Mouse (Mus musculus): ENCODE measurements at regions not wholly inside any gene's neighbourhood (a gene's known extent, or its start where the extent isn't known, plus 50 kb on each side); places are given as distances from the start of the nearest gene placed in this dataset.

DNA sequence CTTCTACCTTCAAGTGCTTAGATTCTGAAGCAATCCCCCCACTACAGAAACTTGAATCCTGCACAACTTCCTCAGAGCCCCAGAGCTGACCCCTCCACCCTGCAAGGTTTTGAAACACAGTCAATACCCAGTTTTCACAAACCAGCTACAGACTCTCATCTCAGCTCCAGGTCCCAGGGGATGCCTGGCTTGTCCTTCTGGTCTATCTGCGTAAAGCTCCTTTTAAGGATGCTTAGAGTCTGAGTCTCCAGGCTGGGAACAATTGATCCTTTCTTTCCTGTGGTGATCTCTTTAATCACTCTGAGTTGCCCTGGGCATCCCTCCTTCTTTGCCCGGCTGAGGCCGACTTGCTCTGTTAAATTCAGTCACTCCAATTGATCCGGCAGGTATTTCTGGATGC, 500.4 kb downstream of the Med13l start:
- DNase-seq = peak; percentile 93

DNA sequence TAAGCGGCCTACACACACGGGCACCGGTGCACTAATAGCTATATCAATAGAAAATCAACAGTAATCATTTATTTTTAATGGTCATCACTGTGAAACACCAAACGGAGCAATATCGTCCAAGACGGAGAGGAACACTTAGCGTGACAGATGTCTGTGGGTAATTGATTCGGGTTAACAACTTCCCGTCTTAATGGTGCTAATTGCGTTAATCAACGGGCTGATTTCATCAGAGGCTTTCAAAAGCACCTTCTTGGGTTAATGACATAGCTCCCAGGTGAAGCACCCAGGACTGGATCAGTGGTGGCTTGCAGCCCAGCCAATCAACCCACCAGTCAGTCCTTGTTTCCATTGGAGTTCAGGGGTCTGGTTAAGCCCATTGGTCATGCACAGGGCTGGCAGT, 502.0 kb downstream of the Med13l start:
- peak; percentile 81 for DNase-seq

DNA sequence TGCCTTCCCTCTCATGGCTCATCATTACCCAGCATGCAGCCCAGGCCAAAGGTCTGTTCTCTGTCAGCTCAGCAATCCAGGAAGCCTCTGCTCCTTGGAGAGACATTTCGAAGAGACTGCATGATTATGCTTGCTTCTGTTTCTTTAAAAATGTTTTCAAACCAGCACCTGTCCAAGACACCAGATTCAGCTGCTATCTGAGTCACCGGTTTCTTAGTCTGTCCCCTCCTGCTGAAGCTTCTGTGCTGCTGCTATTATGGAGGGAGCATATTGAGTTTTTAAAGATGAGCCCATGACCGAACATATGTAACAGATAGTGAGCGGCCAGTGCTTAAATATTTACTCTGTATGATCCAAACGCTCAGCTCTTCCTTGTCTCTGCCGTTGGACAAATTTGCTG, 506.2 kb downstream of the Med13l start:
- no peak for DNase-seq

DNA sequence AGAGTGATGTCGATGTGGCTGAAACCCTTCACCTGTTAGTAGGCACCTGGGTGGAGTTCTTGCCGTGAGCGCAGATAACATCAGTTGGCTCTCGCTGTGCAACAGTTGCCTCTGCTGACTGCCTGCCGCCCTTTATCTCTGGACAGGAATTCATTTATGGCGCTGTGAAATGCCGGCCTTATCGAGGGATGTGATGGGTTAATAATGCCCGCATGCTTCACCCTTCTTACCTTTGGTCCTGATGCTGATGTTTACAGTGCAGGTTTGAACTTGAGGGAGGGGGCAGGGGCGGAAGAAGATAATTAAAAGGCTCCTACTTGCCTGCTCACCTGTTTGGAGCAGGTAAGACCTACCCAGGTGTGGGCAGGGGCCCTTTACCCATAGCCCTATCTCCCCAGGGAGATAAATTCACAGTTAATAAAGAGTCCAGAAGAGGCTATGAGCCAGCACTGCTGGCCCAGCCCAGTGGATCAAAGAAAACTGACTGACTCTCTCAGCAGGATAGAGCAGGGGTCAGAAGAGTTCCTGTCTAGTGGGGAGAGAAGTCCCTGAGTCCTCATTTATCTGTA, 509.4 kb downstream of the Med13l start:
- no peak for DNase-seq

DNA sequence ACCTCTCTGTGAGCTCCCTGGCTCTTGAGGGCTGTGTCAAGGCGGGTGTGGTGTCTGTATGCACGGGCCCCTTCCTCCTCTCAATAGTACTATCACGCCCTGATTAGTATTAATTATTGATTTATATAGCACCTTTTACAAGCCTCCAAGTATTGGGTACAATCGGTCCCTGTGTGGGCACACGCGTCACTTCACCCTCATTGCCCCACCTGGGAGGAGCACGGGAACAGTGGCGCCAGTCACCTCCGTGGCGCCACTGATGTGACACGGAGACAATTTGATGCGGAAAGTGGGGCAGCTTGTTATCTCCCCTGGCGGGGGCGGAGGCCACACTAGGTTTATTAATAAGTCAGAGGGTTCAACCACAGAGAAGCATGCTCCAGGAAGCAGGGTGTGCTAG, 512.2 kb downstream of the Med13l start:
- DNase-seq = no peak

DNA sequence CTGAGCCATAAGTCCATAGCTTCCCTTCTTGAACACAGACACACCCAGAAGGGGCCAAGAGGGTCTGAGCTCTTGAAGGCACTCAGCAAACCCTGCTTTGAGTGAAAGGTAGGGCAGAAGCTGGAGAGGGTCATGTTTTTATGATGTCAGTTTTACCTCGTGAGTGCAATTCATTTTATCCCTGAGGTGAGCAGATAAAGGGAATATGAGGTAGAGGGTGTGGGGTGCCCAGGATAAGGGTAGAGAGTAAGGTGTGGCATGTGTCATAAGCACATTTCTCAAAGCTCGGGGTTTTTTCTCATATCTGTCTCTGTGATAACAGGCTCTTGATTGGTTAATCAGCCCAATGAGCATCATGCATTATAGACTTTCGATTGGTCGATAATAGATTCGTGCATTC, 520.3 kb downstream of the Med13l start:
- DNase-seq = no peak

DNA sequence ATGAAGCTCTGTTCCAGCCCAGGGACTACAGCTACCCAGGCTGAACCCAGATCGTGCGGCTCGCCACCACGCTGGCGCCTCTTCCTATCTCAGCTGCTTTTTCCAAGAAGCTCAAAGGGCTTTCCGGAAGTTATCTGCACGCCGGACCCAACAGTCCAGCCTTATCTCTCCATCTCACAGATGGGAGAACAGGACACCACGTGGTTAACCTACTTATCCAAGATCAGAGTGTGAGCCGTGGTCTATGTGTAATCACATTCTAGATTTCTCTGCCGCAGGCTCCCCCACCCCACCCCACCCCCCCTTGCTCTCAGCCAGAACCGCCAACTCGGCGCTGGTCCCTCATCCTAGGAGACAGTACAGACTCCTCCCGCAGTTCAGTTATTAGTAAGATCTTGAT, 522.4 kb downstream of the Med13l start:
- DNase-seq = peak; percentile 92

DNA sequence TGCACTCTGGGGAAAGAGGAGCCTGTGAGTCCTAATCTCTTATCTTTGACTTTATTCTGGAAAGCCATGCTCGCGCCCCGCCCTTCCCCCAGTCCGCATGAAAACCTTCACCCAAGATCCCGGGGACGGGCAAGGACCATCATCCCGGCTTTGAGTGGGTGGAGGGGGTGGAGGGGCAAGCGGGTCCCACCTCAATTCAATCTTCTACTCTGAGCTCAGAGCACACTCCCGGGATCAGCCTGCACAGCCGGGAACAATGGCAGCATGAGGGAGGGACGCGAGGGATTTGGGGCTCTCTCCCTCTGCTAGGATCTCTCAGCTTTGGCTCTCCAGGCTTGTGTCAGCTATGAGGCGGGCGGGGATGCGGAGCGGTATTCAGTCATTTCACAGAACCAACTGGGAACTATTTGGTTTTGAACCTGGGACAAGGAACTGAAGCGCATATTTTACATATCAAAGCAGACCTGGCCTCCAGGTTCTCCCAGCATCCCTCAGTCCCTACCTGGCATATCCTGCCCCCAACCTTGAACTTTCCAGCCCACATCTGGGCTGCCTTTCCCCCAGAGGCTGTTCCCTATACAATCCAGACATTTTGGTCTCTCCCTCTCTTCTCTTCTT, 537.2 kb downstream of the Med13l start:
- peak; percentile 91 for DNase-seq

DNA sequence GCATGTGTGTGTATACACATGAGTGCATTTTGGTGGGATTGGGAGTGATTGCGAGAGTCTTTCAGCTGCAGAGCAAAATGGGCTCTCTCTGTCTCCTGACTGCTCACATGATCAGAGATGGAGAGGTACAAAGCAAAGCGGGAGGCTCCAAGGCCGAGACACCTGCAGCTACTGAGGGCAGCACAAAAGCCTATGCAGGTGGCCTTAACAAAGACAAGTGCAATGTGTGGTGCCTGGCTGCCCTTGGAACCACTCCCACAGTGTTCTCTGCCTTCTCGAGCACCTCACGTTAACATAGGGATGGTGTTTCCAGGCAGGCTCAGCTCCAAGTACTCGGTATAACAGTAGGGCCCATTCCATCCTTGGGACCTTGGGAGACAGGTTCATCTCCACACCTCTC, 539.3 kb downstream of the Med13l start:
- no peak for DNase-seq

DNA sequence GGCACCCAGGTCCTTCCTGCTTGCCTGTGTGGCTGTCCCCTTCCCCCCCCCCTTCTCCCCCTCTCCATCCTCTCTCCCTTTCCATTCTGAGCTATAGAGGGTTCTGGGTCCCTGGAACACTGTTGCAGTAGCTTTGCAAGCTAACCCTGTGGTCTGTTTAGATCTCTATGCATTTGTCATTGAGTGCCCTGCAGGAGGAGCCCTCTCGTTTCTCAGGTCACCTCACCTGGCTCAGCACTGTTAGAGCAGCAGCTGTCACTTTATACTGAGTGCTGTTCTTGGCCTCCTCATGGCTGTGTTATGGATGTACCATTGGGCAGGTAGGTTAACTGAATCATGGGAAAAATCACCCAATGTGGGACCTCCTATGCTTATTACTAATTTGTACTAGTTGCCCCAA, 543.0 kb downstream of the Med13l start:
- DNase-seq = no peak

DNA sequence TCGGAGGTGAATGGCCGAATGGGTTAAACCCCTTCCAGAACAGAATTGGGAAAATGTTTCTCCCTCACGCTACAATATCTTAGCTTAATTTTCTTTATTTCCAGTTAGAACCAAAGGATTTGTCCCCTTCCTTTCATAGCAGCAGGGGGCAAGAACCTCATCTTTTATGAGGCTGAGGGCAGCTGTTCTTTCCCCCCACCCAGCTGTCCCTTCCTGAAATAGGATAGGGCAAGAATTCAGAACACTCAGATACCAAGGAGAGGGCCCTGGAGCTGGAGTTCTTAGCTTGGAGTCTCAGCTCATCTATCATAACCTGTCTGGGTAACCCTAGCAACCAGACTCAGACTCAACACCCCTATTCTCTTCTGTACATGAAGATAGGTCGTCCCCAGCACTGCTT, 547.4 kb downstream of the Med13l start:
- no peak for DNase-seq

DNA sequence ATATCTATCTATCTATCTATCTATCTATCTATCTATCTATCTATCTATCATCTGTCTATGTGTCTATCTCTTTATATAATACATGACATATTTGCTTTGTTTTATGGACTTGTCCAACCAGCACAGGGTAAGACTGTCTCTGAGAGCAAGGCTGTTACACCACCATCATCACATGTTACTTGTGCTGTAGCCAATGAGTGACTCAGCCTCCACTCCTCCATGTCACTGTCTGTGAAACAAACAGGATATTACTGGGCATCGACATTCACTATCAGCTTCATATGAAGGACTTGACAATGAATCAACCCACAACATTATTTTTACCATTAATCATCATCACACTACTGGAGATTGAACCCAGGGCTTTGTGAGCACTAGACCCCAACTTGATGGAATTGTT, 549.0 kb downstream of the Med13l start:
- DNase-seq = no peak

DNA sequence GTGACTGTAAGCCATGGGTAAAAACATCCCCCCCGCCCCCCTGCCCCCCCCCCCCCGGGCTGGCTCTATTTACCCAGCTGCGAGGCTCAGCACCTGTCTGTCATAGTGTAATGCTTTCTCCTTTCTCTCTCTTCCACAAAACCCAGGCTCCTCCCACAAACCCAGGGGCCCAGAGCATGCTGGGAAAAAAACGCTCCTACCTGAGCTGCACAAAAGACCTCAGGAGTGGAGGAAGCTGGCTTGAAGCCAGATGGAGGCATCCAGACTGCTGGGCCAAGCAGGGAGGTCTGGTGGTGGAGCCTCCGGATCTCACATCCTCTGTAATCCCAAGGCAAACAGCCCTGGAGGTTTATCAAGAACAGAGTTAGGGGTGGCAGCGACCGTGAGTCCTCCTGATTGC, 553.6 kb downstream of the Med13l start:
- DNase-seq = no peak

DNA sequence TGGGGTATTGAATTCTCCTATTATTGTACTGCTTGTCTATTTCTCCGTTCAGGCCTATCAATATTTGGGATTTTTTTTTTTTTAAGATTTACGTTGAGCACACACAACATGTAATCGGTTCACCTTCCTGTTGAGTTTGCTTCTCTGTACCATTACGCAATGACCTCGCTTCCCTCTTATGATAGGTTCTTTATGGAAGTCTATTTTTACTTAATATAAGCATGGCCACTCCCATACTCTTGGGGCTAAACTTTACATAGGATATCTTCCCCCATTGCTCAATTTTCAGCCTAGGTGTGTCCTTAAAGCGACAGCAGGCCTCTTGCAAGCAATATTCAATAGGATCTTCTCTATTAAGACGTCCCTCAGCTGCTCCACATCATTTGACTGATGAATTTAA, 544.7 kb upstream of the Tbx3 start:
- no peak for DNase-seq

DNA sequence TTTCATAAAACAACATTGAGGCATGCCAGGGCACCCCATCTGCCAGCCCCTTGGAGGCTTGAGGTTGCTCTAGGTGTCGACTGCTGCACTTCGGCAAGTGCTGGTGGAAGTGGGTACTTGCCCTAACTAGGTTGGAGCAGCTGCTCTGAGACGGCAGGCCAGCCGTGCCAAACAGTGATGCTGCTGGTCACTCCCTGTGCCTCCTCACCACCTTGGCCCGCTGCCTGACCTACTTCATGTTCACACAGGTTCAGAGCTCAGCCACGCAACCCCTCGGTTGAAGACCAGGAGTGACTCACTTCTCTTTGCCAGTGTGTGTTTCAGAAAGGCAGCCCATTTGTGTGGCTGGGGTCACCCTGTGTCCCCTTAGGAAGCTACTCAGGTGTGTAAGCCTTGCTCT, 540.3 kb upstream of the Tbx3 start:
- DNase-seq = peak; percentile 86

DNA sequence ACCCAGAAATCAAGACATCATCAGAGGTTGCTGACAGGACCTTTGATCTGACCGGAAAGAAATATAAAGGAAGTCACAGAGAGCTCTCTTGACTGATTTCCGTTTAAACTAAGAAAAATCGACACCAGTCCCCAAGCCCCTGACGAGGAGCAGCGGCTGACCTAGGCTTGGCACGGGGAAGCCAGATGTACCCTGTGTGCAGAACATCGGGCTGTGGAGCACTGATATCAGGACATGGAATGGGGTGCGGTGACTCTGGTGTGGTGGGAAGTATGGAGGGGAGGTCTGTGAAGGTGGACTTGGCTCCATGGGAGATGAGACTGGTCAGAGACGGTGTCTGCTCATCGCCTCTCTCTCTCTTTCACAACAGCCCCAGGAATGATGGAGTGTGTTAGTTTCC, 539.0 kb upstream of the Tbx3 start:
- DNase-seq = peak; percentile 86

DNA sequence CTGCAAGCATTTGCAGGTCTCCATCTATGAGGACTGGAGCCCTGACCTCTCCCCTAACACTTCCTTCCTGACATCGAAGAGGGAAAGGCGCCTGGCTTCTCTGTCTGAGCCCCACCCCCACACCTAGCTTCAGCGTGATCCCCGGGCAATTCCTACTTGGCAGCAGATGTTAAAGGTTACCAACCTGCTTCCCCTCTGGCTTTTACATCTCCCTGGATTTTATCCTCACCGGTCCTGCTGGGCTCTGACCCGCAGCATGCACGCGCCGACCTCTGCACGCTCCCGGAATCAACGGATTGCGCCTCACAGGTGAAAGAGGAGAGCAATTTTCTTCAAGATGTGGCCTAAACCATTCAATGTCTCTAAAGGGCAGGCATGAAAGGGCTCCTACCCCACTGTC, 537.1 kb upstream of the Tbx3 start:
- DNase-seq = peak; percentile 89

DNA sequence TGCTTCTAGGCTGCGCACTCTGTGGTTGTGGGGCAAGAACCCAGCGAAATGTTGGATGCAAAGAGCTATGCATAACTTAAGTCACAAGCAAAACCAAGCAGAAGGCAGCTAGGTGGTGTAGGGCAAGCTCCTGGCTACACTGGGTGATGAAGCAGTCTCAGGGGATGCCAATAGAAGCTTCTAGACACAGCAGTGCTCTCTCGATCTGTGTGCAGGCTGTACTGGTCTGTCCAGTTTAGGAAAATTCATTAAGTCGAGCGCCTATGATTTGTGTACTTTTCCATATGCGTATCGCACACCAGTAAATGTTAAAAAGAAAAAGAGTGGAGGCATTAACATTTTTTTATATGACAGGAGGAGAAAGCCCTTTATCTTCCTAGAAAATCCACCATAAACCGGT, 533.6 kb upstream of the Tbx3 start:
- DNase-seq = peak; percentile 61

DNA sequence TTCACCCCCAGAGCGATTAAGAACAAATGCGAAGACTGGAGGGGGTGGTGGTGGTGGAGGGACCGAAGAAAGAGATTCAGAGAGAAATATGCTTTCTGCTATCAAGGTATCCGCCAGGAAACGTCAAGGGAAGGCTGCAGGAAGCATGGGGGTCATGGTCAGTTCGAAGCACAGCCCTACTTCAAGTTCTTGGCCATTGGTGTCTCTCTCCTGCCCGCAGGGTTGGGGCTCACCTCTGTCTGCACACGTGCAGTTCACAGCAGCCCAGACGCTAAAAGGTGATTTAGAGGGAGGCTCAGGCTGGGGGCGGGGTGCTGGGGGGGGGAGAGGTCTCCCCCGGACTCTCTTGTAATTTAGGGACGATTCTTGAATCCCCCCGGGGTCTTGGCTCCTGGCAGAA, 533.1 kb upstream of the Tbx3 start:
- peak; percentile 64 for DNase-seq

DNA sequence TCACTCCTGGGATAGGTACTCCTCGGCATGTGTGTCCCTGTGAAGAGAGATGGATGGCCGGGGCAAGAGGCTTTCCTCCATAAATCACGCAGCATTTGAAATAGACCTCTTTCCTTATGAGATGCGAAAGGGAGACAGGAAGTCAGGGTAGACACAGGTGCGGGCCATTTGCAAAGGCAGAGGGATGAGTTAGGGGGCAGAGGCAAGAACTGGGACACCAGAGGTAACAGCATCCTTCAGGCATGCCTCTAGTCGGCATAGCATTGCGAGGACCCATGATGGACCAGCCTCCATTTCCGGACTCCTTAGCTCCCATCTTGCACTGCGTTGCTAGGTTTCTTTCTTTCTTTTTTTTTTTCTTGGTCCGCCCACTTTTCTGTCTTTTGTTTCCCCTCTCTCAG, 532.6 kb upstream of the Tbx3 start:
- DNase-seq = peak; percentile 67

DNA sequence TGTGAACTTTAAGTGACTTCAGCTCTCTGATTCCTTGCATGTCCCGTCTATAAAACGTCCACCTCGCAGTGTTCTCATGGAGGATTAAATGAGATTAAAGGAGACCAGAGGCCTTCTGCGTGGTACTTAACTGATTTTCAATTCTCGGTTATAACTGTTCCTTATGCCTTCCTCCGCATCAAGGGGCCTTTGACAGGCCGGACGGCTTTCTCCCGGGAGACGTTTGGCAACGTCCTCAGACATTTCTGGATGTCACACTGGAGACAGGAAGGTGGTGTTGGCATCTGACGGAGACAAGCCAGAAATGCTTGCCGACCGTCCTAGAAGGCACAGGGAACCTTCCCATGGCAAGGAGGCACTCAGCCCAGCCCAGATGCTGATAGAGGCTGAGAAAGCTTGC, 532.2 kb upstream of the Tbx3 start:
- DNase-seq = no peak

DNA sequence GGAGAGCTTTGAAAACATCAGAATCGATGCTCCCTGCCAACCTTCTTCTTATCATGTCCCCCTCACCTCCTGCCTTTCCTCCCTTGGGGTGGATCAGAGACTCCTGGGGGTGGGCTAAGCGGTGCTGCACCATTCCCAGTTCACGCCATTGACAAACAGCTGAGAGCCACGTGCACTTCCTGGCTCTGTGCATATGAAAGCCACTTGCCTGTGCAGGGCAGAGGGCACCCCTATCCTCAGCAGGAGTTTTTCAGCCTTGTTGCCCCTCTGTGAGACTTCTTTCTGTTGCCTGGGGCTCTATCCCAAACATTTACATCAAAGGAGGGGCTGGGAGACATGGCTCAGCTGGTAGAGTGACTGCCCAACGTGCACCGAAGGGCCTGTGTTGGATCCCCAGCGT, 531.1 kb upstream of the Tbx3 start:
- peak; percentile 80 for DNase-seq

DNA sequence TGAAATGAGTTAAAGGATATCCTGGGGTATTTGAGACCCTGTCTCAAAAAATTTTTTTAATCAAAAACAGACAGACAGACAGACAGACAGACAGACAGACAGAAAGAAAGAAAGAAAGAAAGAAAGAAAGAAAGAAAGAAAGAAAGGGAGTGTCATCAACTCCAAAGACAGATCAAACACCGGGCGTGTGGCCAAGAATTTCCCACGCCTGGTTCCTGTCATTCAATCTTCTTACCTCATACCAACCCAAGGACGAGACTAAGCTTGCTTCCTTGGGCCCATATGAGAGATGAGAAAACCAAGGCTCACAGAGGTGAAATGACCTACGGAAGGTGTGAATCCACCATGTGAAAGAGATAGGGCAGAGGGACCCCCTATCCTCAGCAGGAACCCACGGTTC, 530.7 kb upstream of the Tbx3 start:
- DNase-seq = no peak

DNA sequence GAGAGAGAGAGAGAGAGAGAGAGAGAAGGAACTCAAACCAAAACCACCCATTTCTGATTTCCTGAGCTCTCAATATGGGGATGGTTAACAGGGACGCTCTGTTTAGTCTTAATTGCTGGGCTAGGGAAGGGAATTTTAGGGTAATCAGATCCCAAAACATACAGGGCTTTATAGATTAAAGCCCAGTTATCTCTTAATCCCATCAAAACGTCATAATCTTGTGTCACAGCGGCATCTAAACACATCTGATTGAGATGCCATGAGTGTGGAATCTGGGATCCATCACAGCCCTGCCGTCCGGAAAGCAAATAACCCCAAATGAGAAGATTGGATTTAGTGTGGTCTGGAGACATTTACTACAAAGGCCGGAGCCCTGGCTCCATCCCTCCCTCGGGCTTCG, 527.1 kb upstream of the Tbx3 start:
- peak; percentile 48 for DNase-seq

DNA sequence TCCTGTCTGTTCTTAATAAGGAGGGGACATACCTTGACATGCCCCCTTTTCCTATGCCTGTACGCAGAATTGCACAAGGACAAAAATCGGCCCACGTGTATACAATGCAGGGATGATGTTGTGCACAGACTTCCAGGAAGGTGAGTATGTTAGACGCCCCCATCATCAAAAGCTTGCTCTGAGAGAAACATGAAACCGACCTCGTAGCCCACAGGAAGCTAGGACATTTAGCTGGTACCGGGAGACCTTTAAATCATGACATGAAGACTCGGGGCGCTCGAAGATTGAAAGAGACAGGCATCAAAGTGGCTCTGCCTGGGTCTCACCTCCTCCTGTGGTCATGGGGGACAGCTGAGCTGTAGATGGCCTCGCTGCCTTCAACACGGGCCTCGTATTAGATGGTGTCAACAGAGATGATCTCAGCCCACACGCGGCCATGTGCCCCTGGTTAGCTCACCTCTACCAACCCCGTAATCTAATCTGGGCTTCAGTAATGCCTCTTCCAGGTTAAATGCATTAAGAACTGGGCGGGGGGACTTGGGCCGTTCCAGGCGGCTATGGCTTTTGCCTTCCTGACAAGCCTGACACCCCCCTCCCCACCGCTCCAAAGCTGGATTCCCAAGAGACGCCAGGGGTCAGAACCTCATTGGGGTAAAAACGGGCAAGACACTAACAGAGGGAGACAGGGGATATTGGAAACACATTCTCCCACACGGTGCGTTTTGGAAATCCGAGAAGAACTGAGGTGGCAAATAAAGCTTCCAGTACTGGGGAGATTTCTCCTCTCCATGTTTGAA, 520.9 kb upstream of the Tbx3 start:
- DNase-seq = peak; percentile 61
